Mouse (Mus musculus) liver, adult 2 months (tissue): ENCODE results near the gene Atrn. TPM values are rescaled to one million over a fixed set of nuclear protein-coding genes. Genes with fewer than 3 reads are reported as not detected.

Experiments used
- DNase-seq: peaks from one replicate; pipeline ENCODE4 v3.0.0-alpha.2; 2011; ENCODE audit warnings: low read depth, low spot score; ENCODE audit errors: extremely low read depth
- H3K27ac ChIP-seq: fragments of 200-500 bp; replicated peaks from 2 replicates; pipeline ENCODE4 v1.5.1; 2012; ENCODE audit warnings: low read depth, mild to moderate bottlenecking, control low read depth, inconsistent platforms, low read length; ENCODE audit not compliant: insufficient read depth
- H3K27me3 ChIP-seq: fragments of 200-500 bp; 2 replicates; pipeline ENCODE4 v1.6.1; 2012; ENCODE audit warnings: mild to moderate bottlenecking, moderate library complexity, low read length, inconsistent platforms; ENCODE audit not compliant: control insufficient read depth, insufficient read depth
- H3K36me3 ChIP-seq: fragments of 200-500 bp; 2 replicates; pipeline ENCODE4 v1.6.1; 2012; ENCODE audit warnings: low read length, inconsistent platforms; ENCODE audit not compliant: control insufficient read depth, insufficient read depth
- H3K4me1 ChIP-seq: fragments of 200-500 bp; 2 replicates; pipeline ENCODE4 v1.6.1; 2011; ENCODE audit warnings: low read length; ENCODE audit not compliant: control insufficient read depth, insufficient read depth
- H3K4me3 ChIP-seq: fragments of 200-500 bp; 2 replicates; pipeline ENCODE4 v1.5.1; 2011; ENCODE audit warnings: low read depth, mild to moderate bottlenecking, control low read depth, low read length, moderate library complexity; ENCODE audit not compliant: insufficient read depth
- H3K79me2 ChIP-seq: fragments of 200-500 bp; 2 replicates; pipeline ENCODE4 v1.6.1; 2012; ENCODE audit warnings: inconsistent platforms, mild to moderate bottlenecking, low read length, moderate library complexity; ENCODE audit not compliant: control insufficient read depth, insufficient read depth
- H3K9ac ChIP-seq: fragments of 200-500 bp; 2 replicates; pipeline ENCODE4 v1.6.1; 2012; ENCODE audit warnings: low read depth, mild to moderate bottlenecking, control low read depth, inconsistent platforms, low read length
- CTCF ChIP-seq: fragments of 200-500 bp; IDR thresholded peaks from 2 replicates; pipeline ENCODE4 v1.5.1; 2011; ENCODE audit warnings: low read depth, low read length, control low read depth
- POLR2A ChIP-seq: fragments of 200-500 bp; IDR thresholded peaks from 2 replicates; pipeline ENCODE4 v1.6.1; 2011; ENCODE audit warnings: low read length, control low read depth; ENCODE audit not compliant: insufficient read depth; ENCODE audit errors: extremely low read depth
- WGBS: fragments of 180-500 bp; shearing (Covaris S2); methylation state at CpG from one replicate; pipeline ENCODE4 v1.1.7; 2018; 5-methylcytosine and 5-hydroxymethylcytosine counted together
- polyA plus RNA-seq: library from polyadenylated mRNA; depleted of rRNA; stranded (reverse); fragments of >200 nt; gene quantifications from 2 replicates; pipeline ENCODE4 v1.2.3, GENCODE M21; 2012
- total RNA-seq: library from RNA; depleted of rRNA; stranded (reverse); fragments of >200 nt; gene quantifications from 2 replicates; pipeline ENCODE4 v1.2.3, GENCODE M21; 2014

Gene Atrn
- total and polyA plus RNA-seq, 2 experiments = 16.6 to 27.2 TPM

- no peaks in the 10 kb centered on the region for H3K36me3 ChIP-seq
- no peak overlapping the region for H3K9ac ChIP-seq
- peaks cover 6% of the 10 kb centered on the region for H3K27me3 ChIP-seq
- H3K4me1 ChIP-seq = no peaks in the 10 kb centered on the region
- no peaks in the 10 kb centered on the region for H3K79me2 ChIP-seq
- 80% methylated on average over 9 of the region's 9 CpGs for WGBS
- H3K27ac ChIP-seq = no peak overlapping the region
- no peak for DNase-seq
- TF ChIP-seq POLR2A (no peak), CTCF (no peak)
- no peak overlapping the region for H3K4me3 ChIP-seq
These were observed 153.7 kb downstream of the Atrn start for GRCm38 (mm10) chr2:131059781-131060540.

- H3K4me3 ChIP-seq = no peak overlapping the region
- H3K9ac ChIP-seq = no peak overlapping the region
- 82% methylated on average over 6 of the region's 6 CpGs for WGBS
- H3K27me3 ChIP-seq = no peaks in the 10 kb centered on the region; the same call in 1 of the 2 replicates
- H3K79me2 ChIP-seq = no peaks in the 10 kb centered on the region
- TF ChIP-seq POLR2A (no peak), CTCF (no peak)
- no peaks in the 10 kb centered on the region for H3K36me3 ChIP-seq
- no peak for DNase-seq
- no peaks in the 10 kb centered on the region for H3K4me1 ChIP-seq
- H3K27ac ChIP-seq = no peak overlapping the region
These were observed 154.5 kb downstream of the Atrn start for GRCm38 (mm10) chr2:131060784-131061183.

- no peak for DNase-seq
- no peak overlapping the region for H3K4me3 ChIP-seq
- no peaks in the 10 kb centered on the region for H3K4me1 ChIP-seq
- no peaks in the 10 kb centered on the region; the same call in 1 of the 2 replicates for H3K27me3 ChIP-seq
- H3K27ac ChIP-seq = no peak overlapping the region
- H3K9ac ChIP-seq = no peak overlapping the region
- TF ChIP-seq CTCF (no peak), POLR2A (no peak)
- WGBS = 57% methylated on average over 5 of the region's 5 CpGs
- no peaks in the 10 kb centered on the region for H3K36me3 ChIP-seq
- H3K79me2 ChIP-seq = no peaks in the 10 kb centered on the region
These were observed 155.3 kb downstream of the Atrn start for GRCm38 (mm10) chr2:131061607-131062006.

DNA sequence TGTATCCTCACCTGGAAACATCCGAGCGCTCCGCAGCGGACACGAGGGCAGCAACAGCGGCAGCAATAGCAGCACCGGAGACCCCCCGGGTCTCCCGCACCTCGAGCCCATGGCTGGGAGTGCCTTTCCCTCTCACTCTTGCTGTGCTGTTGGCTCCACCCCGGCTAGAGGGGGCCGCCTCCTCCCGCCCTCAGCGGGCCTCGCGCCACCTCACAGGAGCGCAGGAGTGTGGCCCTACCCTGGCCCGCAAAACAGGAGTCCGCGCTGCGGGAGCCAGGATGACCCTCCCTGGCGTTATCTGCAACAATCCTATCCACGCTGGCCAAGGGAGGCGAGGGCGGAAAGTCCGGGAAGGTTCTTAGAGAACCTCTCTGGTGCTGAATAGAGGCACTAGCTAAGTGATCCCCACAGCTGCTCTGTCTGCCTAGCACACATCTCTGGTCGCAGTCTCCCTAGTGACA, 157.1 kb downstream of the Atrn start, which contains the start of gene Adam33:
TSS of gene Adam33 (minus strand) at position 411 of the 461 bp plus-strand sequence.
- no peak within 1 kb of the TSS for H3K4me3 ChIP-seq
- H3K27ac ChIP-seq = no peak within 1 kb of the TSS
- H3K27me3 ChIP-seq = no peaks in the 10 kb centered on the region
- H3K4me1 ChIP-seq = no peaks in the 10 kb centered on the region
- H3K36me3 ChIP-seq = no peaks in the 10 kb centered on the region
- TF ChIP-seq CTCF (no peak), POLR2A (no peak)
- no peak for DNase-seq
- no peaks in the 10 kb centered on the region for H3K79me2 ChIP-seq
- no peak within 1 kb of the TSS for H3K9ac ChIP-seq
- WGBS = 7% methylated on average over 27 of the region's 27 CpGs

DNA sequence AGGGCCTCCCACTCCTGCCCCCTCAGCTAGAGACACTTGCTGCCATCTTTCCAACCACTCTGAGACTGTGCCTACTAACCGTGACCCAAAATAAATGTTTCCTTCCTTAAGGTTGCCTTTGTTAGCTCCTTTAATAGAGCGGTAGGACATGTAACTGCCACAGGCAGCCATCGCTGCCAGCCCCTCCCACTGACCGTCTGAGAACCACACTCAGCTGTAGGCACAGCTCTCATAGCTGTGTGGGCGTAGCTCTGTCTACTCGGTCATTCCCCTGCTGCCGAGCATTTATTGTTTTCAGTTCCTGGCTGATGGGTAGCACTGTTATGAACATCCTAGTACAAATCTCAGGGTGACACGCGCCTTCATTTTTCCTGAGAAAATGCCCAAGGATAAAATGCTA, 160.0 kb downstream of the Atrn start:
- TF ChIP-seq CTCF = no peak
- no peak for TF ChIP-seq POLR2A
- 70% methylated on average over 9 of the region's 9 CpGs for WGBS
- H3K27ac ChIP-seq = no peak overlapping the region

GRCm38 (mm10) chr2:131067481-131067880, 161.2 kb downstream of the Atrn start:
- DNase-seq = no peak
- TF ChIP-seq CTCF (no peak), POLR2A (no peak)
- no peak overlapping the region for H3K27ac ChIP-seq
- H3K4me3 ChIP-seq = no peak overlapping the region
- no peaks in the 10 kb centered on the region for H3K4me1 ChIP-seq
- no peaks in the 10 kb centered on the region for H3K27me3 ChIP-seq
- H3K79me2 ChIP-seq = no peaks in the 10 kb centered on the region
- H3K9ac ChIP-seq = no peak overlapping the region
- H3K36me3 ChIP-seq = no peaks in the 10 kb centered on the region
- 65% methylated on average over 6 of the region's 6 CpGs for WGBS

More for the DNA sequence above, 160.0 kb downstream of the Atrn start:
- DNase-seq = no peak
- Histone ChIP-seq H3K36me3 (no peaks in the 10 kb centered on the region), H3K4me3 (no peak overlapping the region), H3K4me1 (no peaks in the 10 kb centered on the region), H3K9ac (no peak overlapping the region), H3K27me3 (no peaks in the 10 kb centered on the region), H3K79me2 (no peaks in the 10 kb centered on the region)
